Mouse (Mus musculus): Measurements from ENCODE around the gene Ly6g6f.

DNA sequence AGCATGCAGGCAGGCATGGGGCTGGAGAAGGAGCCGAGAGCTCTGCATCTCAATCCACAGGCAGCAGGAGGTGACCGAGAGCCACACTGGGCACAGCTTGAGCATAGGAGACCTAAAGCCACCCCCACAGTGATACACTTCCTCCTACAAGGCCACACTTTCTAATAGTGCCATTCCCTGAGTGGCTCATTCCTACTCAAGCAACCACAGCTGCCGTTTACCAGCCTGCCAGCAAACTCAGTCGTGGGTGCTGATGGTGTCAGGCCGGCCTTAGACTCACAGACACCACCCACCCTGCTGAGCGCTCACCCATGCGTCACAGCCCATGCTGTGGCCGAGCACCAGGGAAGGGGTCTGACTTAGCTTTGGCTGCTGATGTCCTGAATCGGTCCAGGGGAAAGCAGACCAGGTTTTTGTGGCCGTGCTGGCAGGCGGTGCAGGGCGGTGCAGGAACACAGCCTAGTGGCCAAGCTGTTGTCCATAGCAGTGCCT lies 11.8 kb upstream of the Ly6g6f start:
- TF ChIP-seq GATA1 (IDR thresholded peaks at IDR 0.05; ENCODE audit: borderline replicate concordance, low read length) (no peak), FLI1 (IDR thresholded peaks at IDR 0.05; ENCODE audit: low read length) (no peak)

Data from megakaryocyte, embryonic 14.5 days (primary cell).